Mouse (Mus musculus): ENCODE measurements around the gene Hils1.

- TF ChIP-seq ZNF384 (IDR thresholded peaks at IDR 0.05; ENCODE audit: low read depth, low read length) (no peak), USF2 (IDR thresholded peaks at IDR 0.05; ENCODE audit: borderline replicate concordance in 1 of 2, insufficient read depth in 1 of 2, low read depth in 1 of 2, low read length in 2 of 2) (no peak), GATA1 (IDR thresholded peaks at IDR 0.05; ENCODE audit: low read depth, low read length) (no peak), USF1 (IDR thresholded peaks at IDR 0.05; ENCODE audit: low read depth, low read length) (0 out of 2 replicates have a peak, but pooled peaks have one; percentile 27), MEF2A (IDR thresholded peaks at IDR 0.05; ENCODE audit: extremely low read depth, insufficient replicate concordance, low read depth, low read length, poor library complexity, severe bottlenecking) (no peak), EP300 (IDR thresholded peaks at IDR 0.05; ENCODE audit: low read depth in 1 of 2, low read length in 2 of 2) (no peak), MXI1 (IDR thresholded peaks at IDR 0.05; ENCODE audit: low read depth, low read length) (no peak), HCFC1 (IDR thresholded peaks at IDR 0.05; ENCODE audit: low read depth, low read length) (no peak)
Measured at GRCm38 (mm10) chr11:94955103-94955502, 12.3 kb upstream of the Hils1 start.
